Mouse (Mus musculus) spleen, adult 18-20 months (tissue): ENCODE measurements around the gene Adora1.

Experiments
- DNase-seq, 2 experiments: peaks; one replicate each; pipeline ENCODE4 v3.0.0; 2022; ENCODE audit warnings: mixed read lengths in 2 of 2

Adora1 gene

DNA sequence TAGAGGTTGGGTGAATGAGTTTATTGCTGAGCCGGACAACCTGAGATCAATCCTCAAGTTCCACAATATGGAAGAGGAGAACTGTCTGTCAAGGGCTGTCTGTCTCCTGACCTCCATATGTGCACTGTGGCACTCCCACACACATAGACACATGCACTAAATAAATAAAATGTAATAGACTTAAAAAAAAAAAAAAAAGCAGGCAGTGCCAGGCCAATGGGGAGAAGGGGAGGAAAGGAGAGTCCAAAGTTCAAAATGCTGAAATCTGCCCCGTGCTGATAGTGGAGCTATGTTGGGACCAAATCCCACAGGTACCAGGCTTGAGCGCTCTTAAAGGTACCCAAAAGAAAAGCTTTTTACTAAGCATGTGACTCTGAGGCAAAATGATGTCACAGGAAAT, 2.2 kb upstream of the Adora1 start:
- DNase-seq: no peak

- no peak for DNase-seq
Measured at GRCm38 (mm10) chr1:134236142-134236541, 911 bp upstream of the Adora1 start.

GRCm38 (mm10) chr1:134234455-134235390, 508 bp downstream of the Adora1 start:
- no peak for DNase-seq

DNA sequence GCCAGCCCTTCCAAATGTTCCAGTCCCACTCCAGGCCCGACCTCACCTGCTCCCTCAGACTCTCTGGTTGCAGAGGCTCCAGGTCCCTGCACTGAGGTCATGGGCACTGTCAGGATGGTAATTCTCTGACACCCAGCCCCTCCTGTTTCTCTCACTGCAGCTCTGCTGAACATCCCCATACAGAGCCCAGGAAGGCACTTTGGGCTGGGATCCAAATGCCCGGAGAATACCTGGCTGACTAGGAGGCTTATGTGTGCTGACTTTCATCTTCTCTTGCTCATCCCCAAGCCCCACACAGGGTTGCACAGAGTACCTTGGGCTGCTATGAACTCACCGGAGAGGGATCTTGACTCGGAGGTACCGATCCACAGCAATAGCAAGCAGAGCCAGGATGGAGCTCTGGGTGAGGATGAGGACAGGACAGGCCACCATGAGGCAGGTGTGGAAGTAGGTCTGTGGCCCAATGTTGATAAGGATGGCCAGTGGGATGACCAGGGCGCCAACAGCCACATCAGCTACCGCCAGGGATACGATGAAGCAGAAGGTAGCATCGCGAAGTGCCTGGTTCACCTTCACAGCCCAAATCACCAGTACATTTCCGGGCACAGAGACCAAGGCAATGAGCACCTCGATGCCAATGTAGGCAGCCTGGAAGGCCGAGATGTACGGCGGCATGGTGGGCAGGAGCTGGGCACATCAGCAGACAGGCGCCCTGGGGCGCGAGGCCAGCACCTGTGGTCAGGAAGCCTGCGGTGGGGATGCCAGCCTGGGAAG, 1.4 kb downstream of the Adora1 start:
- no peak for DNase-seq

- DNase-seq: no peak
Measured at GRCm38 (mm10) chr1:134232778-134233531, 2.3 kb downstream of the Adora1 start.

- no peak for DNase-seq
Measured at GRCm38 (mm10) chr1:134232326-134232725, 2.9 kb downstream of the Adora1 start.

GRCm38 (mm10) chr1:134231681-134232080, 3.5 kb downstream of the Adora1 start:
- no peak for DNase-seq

- no peak for DNase-seq
Measured at GRCm38 (mm10) chr1:134231270-134231669, 4.0 kb downstream of the Adora1 start.

GRCm38 (mm10) chr1:134230638-134231228, 4.5 kb downstream of the Adora1 start:
- DNase-seq: no peak

GRCm38 (mm10) chr1:134229806-134230575, 5.2 kb downstream of the Adora1 start:
- DNase-seq: no peak

- no peak for DNase-seq
Measured at GRCm38 (mm10) chr1:134226739-134227138, 8.5 kb downstream of the Adora1 start.

GRCm38 (mm10) chr1:134225375-134225774, 9.9 kb downstream of the Adora1 start:
- no peak for DNase-seq

GRCm38 (mm10) chr1:134224649-134225227, 10.5 kb downstream of the Adora1 start:
- DNase-seq: no peak

DNA sequence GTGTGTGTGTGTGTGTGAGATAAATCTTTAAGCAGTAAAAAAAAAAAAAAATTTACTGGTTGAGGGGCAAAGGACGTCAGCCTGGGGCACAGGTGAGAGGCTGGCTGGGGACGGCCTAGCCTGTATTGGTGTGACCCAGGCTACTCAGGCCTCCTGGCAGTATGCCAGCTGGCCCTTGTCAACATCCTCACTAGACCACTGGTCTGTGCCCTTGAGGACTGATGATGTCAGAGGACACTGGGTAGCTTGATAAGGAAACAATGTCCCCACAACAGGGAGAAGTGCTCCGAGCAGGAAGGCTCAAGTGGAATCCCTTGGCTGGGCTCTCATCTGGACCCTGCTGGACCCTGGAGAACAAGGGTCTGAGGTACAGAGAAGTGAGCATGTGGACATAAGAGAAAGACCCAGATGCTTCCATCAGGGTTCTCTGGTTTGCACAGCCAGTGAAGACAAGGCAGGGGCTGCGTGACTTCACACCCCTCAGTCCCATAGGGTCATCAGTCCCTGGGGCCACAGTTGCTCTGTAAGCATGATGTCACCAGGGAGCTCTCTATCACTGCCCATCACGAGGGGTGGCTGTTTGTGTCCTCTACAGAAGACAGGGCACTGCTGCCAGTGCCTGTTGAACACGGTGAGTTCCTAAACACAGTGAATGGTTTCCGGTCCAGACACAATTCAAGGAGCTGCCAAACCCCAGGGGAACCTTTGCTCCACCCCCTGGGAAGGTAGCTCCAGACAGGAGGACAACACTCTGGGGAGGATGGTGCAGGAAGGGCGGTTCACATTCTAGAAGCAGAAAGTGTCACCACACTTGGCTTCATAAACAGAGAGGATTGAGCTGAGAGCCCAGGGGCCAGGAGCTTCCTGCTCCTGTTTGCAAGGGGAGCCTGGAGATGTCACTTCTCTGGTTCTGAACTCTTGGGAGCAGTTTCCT, 12.8 kb downstream of the Adora1 start:
- no peak for DNase-seq

DNA sequence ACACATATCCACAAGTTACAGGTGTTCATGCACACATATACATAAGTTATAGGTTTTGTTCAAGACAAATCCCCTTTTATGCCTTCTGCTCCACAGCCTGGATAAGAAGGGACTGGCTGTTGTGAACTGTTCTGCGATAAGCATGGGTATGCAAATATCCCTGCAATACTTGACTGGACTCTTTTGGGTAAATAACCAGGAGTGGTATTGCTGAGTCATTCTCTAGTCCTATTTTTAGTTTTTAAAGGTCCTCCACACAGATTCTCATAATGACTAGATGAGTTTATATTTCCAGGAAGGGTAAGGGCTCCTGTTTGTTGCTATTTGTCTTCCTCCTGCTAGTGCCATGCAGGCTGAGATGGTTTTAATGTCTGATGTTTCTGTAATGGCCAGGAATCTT, 14.1 kb downstream of the Adora1 start:
- DNase-seq: no peak

GRCm38 (mm10) chr1:134219608-134220007, 15.6 kb downstream of the Adora1 start:
- DNase-seq: no peak

- no peak for DNase-seq
Measured at GRCm38 (mm10) chr1:134217942-134218341, 17.3 kb downstream of the Adora1 start.

DNA sequence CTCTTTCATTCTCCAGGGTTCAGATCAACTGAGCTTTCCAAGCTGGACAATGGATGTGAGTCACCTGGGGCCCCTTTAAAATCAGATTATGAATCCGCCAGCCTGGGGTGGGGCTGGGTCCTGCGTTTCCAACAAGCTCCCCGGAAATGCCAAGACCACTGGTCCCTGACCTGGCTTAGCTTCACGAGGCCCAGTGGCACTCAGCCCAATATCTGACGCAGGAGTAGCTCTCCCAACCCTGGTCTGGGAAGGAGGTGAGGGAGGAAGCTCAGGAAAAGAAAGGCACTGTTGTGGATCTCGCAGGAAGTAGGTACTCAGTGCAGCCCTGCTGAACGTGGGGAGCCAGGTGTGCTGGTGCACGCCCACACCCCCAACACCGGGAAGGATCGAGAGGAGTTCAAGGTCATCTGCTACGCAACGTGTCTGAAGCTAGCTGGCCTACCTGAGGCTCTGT, 18.2 kb downstream of the Adora1 start:
- DNase-seq: no peak

- DNase-seq: no peak
Measured at GRCm38 (mm10) chr1:134216629-134216971, 18.6 kb downstream of the Adora1 start.
